Mouse (Mus musculus) spleen, postnatal 4 days (tissue): ENCODE measurements around the gene Specc1.

Experiments used
- DNase-seq, 2 experiments: peaks; one replicate each; pipeline ENCODE4 v3.0.0; 2022; ENCODE audit warnings: low spot score in 2 of 2

The Specc1 gene

DNA sequence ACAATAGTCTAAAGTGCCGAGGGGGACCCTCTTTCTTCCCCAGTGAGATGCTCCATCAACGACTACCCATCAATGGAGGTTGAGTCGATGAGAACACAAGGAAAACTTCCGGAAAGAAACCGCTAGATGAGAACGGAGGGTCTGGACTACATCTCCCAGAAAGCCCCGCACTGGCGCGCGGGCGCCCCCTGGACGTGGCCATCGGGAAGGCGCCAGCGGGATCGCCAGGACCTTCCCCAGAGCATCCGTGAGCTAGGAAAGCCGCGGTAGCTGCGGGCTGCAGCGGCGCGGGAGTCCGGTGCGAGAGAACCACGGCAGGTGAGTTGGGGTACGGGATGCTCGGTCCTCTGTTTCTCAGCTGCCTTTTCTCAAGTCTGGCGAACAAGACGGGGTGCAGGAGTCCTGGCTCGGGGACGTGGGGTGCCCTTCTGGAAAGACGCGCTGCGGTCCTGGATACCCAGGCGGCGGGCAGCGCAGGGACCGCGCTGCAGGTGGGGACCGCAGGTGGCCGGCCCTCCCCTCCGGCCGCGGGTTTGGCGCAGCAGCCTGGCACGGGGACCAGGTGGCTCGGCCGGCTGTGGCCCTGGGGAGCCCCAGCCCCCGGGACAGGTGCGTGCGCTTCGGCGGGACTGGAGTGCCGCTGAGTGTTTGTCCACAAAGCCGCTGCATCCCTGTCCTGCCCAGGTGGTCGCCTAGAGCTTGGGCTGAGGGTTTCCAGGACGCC, at the start of gene Specc1:
TSS of gene Specc1 (plus strand) at position 192 of the 724 bp plus-strand sequence.
- peak; percentile 95 to 99 for DNase-seq

DNA sequence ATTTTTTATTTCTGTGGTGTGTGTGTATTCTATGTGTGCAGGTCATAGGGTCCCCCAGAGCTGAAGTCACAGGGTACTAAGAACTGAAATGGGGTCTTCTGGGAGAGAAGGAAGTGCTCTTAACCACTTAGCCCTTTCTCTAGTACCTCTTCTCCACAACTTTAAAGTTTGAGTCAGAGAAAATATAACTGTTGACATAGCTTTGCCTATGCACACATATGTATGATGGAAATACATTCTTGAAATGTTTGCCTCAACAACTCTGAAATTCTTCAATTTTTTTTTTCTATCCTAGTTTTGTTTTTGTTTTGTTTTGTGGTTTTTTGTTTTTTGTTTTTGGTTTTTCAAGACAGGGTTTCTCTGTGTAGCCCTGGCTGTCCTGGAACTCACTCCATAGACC, 48.2 kb upstream of the Specc1 start:
- DNase-seq, result no peak

- DNase-seq, result no peak
Observed at GRCm38 (mm10) chr11:61919702-61920101, 36.9 kb upstream of the Specc1 start.

GRCm38 (mm10) chr11:61923309-61923708, 33.3 kb upstream of the Specc1 start:
- DNase-seq, result no peak

- DNase-seq, result no peak
Observed at GRCm38 (mm10) chr11:61929323-61930097, 27.1 kb upstream of the Specc1 start.

DNA sequence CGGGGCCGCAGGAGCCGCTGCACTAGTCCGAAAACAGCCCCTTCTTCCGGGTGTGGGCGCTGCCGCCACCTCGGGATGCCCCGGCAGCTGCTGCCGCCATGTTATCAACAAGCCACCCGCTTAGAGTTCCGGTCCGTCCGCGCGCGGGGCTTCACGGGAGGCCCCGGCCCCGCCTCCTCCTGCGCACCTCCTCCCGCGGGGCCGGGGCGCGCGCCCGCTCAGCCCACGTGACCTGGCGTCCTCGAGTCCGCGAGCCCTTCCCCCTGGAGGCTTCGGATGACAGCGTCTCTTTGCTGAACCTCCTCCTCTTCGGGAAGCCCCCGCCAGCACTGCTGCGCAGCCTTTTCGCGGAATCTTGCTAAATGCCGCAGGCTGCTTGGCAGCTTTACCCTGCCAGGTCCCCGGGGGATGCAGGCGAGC, 26.5 kb upstream of the Specc1 start, which contains the start of gene Akap10:
TSS of gene Akap10 (minus strand) at position 155 of the 420 bp plus-strand sequence.
- peak; percentile 93 to 98 for DNase-seq

- DNase-seq, result no peak
Observed at GRCm38 (mm10) chr11:61930640-61931586, 25.6 kb upstream of the Specc1 start.

- DNase-seq, result no peak
Observed at GRCm38 (mm10) chr11:61937761-61938160, 18.8 kb upstream of the Specc1 start.

- no peak for DNase-seq
Observed at GRCm38 (mm10) chr11:61942903-61943302, 13.7 kb upstream of the Specc1 start.

DNA sequence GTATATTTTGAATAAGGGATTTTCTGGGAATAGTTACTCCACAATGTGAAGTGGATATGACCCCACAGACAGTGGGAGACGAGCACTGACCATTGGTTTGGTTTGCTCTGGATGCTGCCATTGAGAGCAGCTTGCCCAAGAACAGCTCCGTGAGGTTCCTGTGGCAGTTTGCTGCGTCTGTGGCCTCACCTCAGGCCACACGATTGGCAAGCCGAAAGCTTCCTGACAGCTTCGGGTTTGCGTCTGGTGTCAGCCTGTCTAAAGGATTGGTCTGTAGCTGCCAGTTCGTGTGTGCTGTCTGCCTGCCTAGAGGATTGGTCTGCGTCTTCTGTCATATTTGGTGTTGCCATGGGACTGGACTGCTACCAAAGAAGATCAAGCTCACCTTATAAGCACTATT, 12.1 kb upstream of the Specc1 start:
- no peak for DNase-seq

GRCm38 (mm10) chr11:61946608-61947007, 10.0 kb upstream of the Specc1 start:
- DNase-seq, result peak in 1 of 2 experiments; percentile 21

DNA sequence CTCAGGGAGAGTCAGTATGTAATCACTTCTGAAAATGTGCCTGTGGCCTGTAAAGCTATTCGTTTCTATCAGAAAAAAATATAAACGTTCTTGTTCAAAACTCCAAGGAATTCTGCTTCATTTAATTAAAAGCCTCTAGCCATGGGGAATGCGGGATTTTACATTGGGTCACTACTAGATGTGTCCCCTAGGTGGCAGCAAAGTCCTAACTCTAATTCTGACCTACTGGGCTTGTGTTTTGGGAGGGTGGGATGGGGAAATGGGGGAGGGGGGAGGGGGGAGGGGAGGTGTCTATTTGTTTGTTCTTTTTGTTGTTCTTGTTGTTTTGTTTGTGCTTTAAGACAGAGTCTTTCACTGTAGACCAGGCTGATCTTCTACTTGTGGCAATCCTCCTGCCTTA, 7.2 kb upstream of the Specc1 start:
- peak in 1 of 2 experiments; percentile 73 for DNase-seq

- DNase-seq, result peak; percentile 85 to 98
Observed at GRCm38 (mm10) chr11:61950632-61951031, 5.9 kb upstream of the Specc1 start.

GRCm38 (mm10) chr11:61955136-61955535, 1.4 kb upstream of the Specc1 start:
- DNase-seq, result no peak

DNA sequence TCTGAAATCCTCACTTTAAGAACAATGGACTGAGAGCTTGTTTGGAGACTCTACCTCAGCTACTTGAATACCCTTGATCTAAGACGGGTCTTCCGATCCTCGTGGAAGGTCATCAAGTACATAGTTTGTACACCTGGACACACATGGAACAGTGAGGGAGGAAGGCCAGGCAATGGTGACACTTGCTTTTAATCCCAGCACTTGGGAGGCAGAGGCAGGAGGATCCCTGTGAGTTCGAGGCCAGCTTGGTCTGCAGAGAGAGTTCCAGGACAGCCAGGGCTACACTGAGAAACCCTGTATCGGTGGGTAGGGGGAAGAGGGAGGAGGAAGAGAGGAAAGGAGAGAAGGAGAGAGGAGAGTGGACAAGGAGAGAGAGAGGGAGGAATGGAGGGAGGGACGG, 612 bp upstream of the Specc1 start:
- no peak for DNase-seq

GRCm38 (mm10) chr11:61957296-61957813, 792 bp downstream of the Specc1 start:
- peak; percentile 75 to 77 for DNase-seq

- DNase-seq, result peak in 1 of 2 experiments; percentile 66
Observed at GRCm38 (mm10) chr11:61958706-61959105, 2.1 kb downstream of the Specc1 start.

DNA sequence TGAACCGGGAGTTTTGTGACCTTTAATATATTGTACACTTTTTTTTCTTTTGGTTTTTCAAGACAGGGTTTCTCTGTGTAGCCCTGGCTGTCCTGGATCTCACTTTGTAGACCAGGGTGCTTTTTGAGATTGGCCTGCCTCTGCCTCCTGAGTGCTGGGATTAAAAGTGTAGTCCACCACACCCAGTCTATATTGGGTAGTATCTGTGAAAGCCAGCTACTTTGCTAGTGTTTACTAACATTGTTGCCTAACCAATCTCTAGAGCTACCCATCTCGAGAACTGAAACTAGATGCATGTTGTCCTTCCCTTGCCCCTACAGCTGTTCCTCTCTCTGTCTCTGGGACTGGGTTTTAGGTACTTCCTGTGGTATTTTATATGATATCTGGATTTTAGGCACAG, 3.5 kb downstream of the Specc1 start:
- peak in 1 of 2 experiments; percentile 56 for DNase-seq

DNA sequence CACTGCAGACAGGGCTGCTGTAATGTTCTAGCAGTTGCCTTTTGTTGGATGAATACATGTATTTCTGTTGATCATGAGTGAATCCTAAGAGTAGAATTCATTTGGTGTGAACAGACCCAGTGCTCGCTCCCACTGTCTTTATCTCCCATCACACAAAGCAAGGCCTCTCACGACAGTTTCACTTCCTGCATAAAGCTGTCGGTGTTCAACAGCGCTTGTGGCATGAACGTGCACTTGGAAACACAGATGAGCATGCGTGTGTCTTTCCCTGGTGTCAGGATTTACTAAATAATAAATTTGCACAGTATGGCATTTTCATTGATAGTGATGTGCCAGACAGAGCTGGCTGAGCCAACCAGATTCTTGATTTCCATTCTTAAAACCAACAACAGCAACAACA, 6.1 kb downstream of the Specc1 start:
- no peak for DNase-seq

DNA sequence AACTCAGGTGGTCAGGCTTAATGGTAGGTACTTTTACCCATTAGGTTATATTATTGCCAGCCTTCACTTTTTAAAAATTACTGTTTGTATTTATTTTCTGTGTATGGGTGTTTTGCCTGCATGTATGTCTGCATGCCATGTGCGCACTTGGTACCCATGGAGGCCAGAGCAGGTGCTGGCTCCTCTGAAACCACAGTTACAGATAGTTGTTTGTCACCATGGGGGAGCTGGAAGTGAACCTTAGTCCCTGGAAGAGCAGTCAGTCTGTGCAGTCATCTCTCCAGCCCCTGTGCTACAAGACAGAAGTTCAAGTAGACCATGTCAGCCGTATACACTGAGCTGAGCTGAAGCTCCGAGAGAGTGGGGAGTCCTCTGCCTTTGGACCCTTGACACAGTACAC, 6.6 kb downstream of the Specc1 start:
- no peak for DNase-seq

DNA sequence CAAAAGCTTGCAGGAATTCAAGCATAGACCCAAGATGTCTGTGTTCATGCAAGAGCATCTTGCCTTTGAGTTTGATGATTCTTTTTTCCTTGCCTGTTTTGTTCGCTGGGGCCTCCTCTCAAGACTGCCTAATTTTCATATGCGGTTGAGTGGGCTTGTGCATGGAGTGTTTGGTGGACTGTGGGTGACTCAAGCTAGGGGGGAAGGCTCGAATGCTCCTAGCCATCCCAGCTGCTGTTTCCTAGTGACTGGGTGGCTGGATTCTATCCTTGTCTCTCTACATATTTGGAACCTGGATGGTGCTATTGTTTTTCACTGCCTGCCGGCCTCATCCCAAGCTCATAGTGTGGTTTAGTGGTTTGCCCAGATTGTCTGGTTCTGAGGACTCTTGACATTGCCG, 8.0 kb downstream of the Specc1 start:
- DNase-seq, result no peak

- no peak for DNase-seq
Observed at GRCm38 (mm10) chr11:61967034-61967433, 10.5 kb downstream of the Specc1 start.
